Mouse (Mus musculus): Measurements from ENCODE around the gene Gm32742. TPM values are rescaled to one million over a fixed set of nuclear protein-coding genes. Genes with fewer than 3 reads are reported as not detected.

Gene Gm32742
- total and polyA plus RNA-seq, 2 experiments = under 0.01 TPM; not detected in 1

DNA sequence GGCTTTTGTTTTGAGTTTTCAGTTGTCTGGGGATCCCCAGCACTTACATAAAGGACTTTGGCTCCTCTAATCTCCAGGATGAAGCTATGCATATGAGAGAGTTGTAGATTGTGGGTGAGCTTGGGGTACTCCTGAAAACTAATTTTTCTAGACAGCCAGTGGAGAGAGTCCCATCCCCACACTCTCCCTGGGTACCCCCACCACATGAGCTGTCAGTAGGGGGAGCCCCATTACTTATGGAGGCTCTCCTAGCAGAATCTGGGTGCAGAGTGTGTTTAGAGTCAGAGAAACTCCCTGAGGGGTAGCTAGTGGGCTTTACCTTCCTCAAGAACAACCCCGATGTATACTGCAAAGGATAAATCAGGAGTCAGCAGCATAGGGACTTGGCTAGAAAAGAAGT, 13.0 kb upstream of the Gm32742 start:
- no peak overlapping the region for H3K4me3 ChIP-seq (ENCODE audit: insufficient read depth, low read depth, low read length)
- DNase-seq (ENCODE audit: extremely low read depth, low read depth, low spot score) = no peak
- TF ChIP-seq CTCF (IDR thresholded peaks at IDR 0.05; ENCODE audit: low read depth, low read length) = no peak
- no peak for TF ChIP-seq POLR2A (IDR thresholded peaks at IDR 0.05; ENCODE audit: extremely low read depth, insufficient read depth, low read length)
- no peak overlapping the region for H3K27ac ChIP-seq (replicated peaks; ENCODE audit: insufficient read depth, low read depth, low read length)
- H3K36me3 ChIP-seq (ENCODE audit: control insufficient read depth, insufficient read depth, low read length) = no peaks in the 10 kb centered on the region
- 98% methylated on average over 1 of the region's 1 CpGs for WGBS
- H3K27me3 ChIP-seq (ENCODE audit: control insufficient read depth, insufficient read depth, low read length) = no peaks in the 10 kb centered on the region
- H3K4me1 ChIP-seq (ENCODE audit: control insufficient read depth, insufficient read depth, low read length) = no peaks in the 10 kb centered on the region
- no peak overlapping the region for H3K9ac ChIP-seq (ENCODE audit: low read depth, low read length)
- H3K79me2 ChIP-seq (ENCODE audit: control insufficient read depth, insufficient read depth, low read length) = no peaks in the 10 kb centered on the region

DNA sequence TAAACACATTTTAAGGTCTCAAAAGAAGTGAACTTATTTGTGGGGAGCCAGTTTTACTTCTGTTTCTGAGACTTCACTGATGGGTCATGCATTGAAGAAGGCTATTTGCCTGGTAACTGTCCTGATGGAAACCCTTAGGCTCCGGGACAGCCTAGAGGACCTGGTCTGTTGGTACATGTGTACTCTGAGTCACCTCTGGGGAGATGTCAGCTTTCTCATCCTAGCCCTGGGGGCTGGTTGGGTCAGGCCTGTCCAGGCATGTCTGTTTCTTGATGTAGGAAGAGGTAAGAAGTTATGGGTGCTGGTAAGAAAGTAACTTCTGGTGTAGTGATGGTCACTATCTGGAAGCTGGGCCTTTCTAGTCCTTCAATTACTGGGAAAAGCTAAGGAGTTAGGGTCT, 10.4 kb upstream of the Gm32742 start:
- DNase-seq (ENCODE audit: extremely low read depth, low read depth, low spot score) = no peak
- 97% methylated on average over 1 of the region's 1 CpGs for WGBS
- no peak overlapping the region for H3K9ac ChIP-seq (ENCODE audit: low read depth, low read length)
- no peaks in the 10 kb centered on the region for H3K79me2 ChIP-seq (ENCODE audit: control insufficient read depth, insufficient read depth, low read length)
- TF ChIP-seq POLR2A (IDR thresholded peaks at IDR 0.05; ENCODE audit: extremely low read depth, insufficient read depth, low read length) (no peak), CTCF (IDR thresholded peaks at IDR 0.05; ENCODE audit: low read depth, low read length) (no peak)
- H3K27ac ChIP-seq (replicated peaks; ENCODE audit: insufficient read depth, low read depth, low read length) = no peak overlapping the region
- H3K36me3 ChIP-seq (ENCODE audit: control insufficient read depth, insufficient read depth, low read length) = no peaks in the 10 kb centered on the region
- H3K4me1 ChIP-seq (ENCODE audit: control insufficient read depth, insufficient read depth, low read length) = no peaks in the 10 kb centered on the region
- H3K4me3 ChIP-seq (ENCODE audit: insufficient read depth, low read depth, low read length) = no peak overlapping the region
- no peaks in the 10 kb centered on the region for H3K27me3 ChIP-seq (ENCODE audit: control insufficient read depth, insufficient read depth, low read length)

DNA sequence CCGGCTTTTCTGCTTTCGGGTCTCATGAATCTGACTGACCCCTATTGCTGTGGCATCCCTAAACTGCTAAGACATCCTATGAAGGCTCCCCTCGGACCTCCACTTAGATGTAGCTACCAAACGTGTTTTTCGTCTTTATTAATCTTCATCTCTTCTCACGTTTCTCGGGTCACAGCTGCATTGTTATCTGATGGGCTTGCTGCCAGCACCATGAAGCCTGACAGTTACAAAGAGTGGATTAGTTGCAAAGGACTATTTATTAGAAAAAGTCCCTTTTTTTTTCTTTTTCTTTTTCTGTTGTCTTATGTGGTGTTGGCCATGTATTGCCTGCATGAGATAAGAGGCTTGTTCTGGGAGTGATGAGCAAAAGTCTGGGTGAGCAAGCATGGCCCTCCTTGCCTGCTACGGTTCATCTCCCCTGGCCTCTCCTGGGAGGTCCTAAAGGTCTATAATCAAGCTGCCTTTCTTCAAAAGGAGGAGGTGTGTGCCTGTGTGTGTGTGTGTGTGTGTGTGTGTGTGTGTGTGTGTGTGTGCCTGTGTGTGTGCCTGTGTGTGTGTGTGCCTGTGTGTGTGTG, 9.7 kb upstream of the Gm32742 start:
- Histone ChIP-seq H3K79me2 (ENCODE audit: control insufficient read depth, insufficient read depth, low read length) (no peaks in the 10 kb centered on the region), H3K27ac (replicated peaks; ENCODE audit: insufficient read depth, low read depth, low read length) (no peak overlapping the region), H3K4me1 (ENCODE audit: control insufficient read depth, insufficient read depth, low read length) (no peaks in the 10 kb centered on the region), H3K9ac (ENCODE audit: low read depth, low read length) (no peak overlapping the region), H3K4me3 (ENCODE audit: insufficient read depth, low read depth, low read length) (no peak overlapping the region), H3K27me3 (ENCODE audit: control insufficient read depth, insufficient read depth, low read length) (no peaks in the 10 kb centered on the region), H3K36me3 (ENCODE audit: control insufficient read depth, insufficient read depth, low read length) (no peaks in the 10 kb centered on the region)
- no peak for DNase-seq (ENCODE audit: extremely low read depth, low read depth, low spot score)
- TF ChIP-seq CTCF (IDR thresholded peaks at IDR 0.05; ENCODE audit: low read depth, low read length) = no peak
- no peak for TF ChIP-seq POLR2A (IDR thresholded peaks at IDR 0.05; ENCODE audit: extremely low read depth, insufficient read depth, low read length)
- 48% methylated on average over 8 of the region's 8 CpGs for WGBS

DNA sequence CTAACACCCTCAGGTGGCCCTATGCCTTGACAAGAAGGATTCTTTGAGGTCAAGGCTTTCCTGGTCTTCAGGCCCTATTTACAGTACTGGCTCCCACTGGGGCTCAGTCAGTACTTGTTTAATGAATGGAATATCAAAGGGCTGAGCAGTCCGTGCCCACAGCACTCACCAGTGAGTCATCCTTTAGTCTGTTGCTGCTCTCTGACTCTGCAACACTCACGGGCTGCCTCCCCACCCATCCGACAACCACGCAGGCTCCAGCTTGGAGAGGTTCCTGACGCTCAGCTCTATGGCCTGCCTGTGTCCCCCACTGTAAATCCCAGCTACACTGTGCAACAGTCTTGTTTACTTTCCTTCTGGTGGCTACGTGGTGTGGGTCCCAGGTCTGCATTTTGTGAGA, 5.0 kb upstream of the Gm32742 start:
- Histone ChIP-seq H3K9ac (ENCODE audit: low read depth, low read length) (no peak overlapping the region), H3K27me3 (ENCODE audit: control insufficient read depth, insufficient read depth, low read length) (no peaks in the 10 kb centered on the region), H3K4me3 (ENCODE audit: insufficient read depth, low read depth, low read length) (no peak overlapping the region), H3K79me2 (ENCODE audit: control insufficient read depth, insufficient read depth, low read length) (no peaks in the 10 kb centered on the region), H3K4me1 (ENCODE audit: control insufficient read depth, insufficient read depth, low read length) (peaks cover 2% of the 10 kb centered on the region; the same call in 1 of the 2 replicates), H3K27ac (replicated peaks; ENCODE audit: insufficient read depth, low read depth, low read length) (no peak overlapping the region), H3K36me3 (ENCODE audit: control insufficient read depth, insufficient read depth, low read length) (no peaks in the 10 kb centered on the region)
- 78% methylated on average over 6 of the region's 6 CpGs for WGBS
- TF ChIP-seq POLR2A (IDR thresholded peaks at IDR 0.05; ENCODE audit: extremely low read depth, insufficient read depth, low read length) (no peak), CTCF (IDR thresholded peaks at IDR 0.05; ENCODE audit: low read depth, low read length) (no peak)
- DNase-seq (ENCODE audit: extremely low read depth, low read depth, low spot score) = no peak

DNA sequence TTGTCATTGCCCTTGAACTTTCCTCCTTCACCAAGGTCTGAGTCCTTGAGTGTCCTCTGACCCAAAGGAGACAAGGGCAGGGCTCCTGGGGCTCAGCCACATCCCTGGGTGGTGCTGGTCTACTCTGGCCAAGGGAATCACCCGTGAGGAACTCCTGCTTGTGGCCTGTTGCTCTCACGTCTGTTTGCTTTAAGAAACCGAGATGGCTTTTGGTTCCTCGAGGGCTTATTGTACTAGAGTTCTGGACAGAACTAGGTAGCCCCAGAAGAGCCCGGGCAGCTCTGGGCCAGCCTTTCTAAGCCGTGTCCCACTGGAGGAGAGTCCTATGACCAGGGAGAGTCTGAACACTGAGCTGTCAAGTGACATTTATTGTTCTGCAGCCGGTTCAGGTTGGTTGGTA, 3.8 kb upstream of the Gm32742 start:
- H3K27me3 ChIP-seq (ENCODE audit: control insufficient read depth, insufficient read depth, low read length) = no peaks in the 10 kb centered on the region
- peaks cover 2% of the 10 kb centered on the region; the same call in 1 of the 2 replicates for H3K4me1 ChIP-seq (ENCODE audit: control insufficient read depth, insufficient read depth, low read length)
- H3K27ac ChIP-seq (replicated peaks; ENCODE audit: insufficient read depth, low read depth, low read length) = no peak overlapping the region
- no peak overlapping the region for H3K9ac ChIP-seq (ENCODE audit: low read depth, low read length)
- WGBS = 82% methylated on average over 7 of the region's 7 CpGs
- no peaks in the 10 kb centered on the region for H3K79me2 ChIP-seq (ENCODE audit: control insufficient read depth, insufficient read depth, low read length)
- H3K36me3 ChIP-seq (ENCODE audit: control insufficient read depth, insufficient read depth, low read length) = no peaks in the 10 kb centered on the region
- DNase-seq (ENCODE audit: extremely low read depth, low read depth, low spot score) = no peak
- TF ChIP-seq POLR2A (IDR thresholded peaks at IDR 0.05; ENCODE audit: extremely low read depth, insufficient read depth, low read length) (no peak), CTCF (IDR thresholded peaks at IDR 0.05; ENCODE audit: low read depth, low read length) (no peak)
- H3K4me3 ChIP-seq (ENCODE audit: insufficient read depth, low read depth, low read length) = no peak overlapping the region

DNA sequence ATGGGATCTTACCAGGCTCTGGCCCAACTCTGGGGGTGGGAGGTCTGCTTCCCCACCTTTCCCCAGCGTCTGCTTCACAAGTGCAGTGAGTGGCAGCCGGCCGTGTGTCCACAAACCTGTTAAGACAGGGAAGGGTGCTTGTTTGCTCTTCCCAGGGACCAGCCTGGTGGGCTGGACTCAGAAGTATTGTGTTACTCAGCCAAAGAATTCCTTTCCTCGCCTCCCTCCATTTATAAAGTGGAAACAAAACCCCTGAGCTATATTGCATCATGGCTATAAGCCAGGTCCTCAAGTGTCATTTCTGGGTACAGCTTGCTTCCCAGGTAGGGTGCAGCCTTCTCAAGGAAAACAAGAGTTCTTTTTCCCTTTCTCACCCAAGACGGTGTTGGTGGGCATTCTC, 3.4 kb upstream of the Gm32742 start:
- WGBS = 70% methylated on average over 5 of the region's 5 CpGs
- TF ChIP-seq CTCF (IDR thresholded peaks at IDR 0.05; ENCODE audit: low read depth, low read length) = no peak
- TF ChIP-seq POLR2A (IDR thresholded peaks at IDR 0.05; ENCODE audit: extremely low read depth, insufficient read depth, low read length) = no peak
- peaks cover 2% of the 10 kb centered on the region; the same call in 1 of the 2 replicates for H3K4me1 ChIP-seq (ENCODE audit: control insufficient read depth, insufficient read depth, low read length)
- H3K79me2 ChIP-seq (ENCODE audit: control insufficient read depth, insufficient read depth, low read length) = no peaks in the 10 kb centered on the region
- H3K27ac ChIP-seq (replicated peaks; ENCODE audit: insufficient read depth, low read depth, low read length) = no peak overlapping the region
- H3K27me3 ChIP-seq (ENCODE audit: control insufficient read depth, insufficient read depth, low read length) = no peaks in the 10 kb centered on the region
- H3K9ac ChIP-seq (ENCODE audit: low read depth, low read length) = no peak overlapping the region
- H3K36me3 ChIP-seq (ENCODE audit: control insufficient read depth, insufficient read depth, low read length) = no peaks in the 10 kb centered on the region
- H3K4me3 ChIP-seq (ENCODE audit: insufficient read depth, low read depth, low read length) = no peak overlapping the region
- no peak for DNase-seq (ENCODE audit: extremely low read depth, low read depth, low spot score)

Data from liver, adult 2 months (tissue).